Mouse (Mus musculus) small intestine, adult 2 months (tissue): ENCODE measurements around the gene Foxm1.
"Not testable (repeated sequence)": the region's sequence is repeated elsewhere in the genome, so short reads cannot be mapped to it uniquely, and the experiment has no call there.

Source experiments
- CTCF ChIP-seq: fragments of 200-500 bp; IDR thresholded peaks from 2 replicates; pipeline ENCODE4 v1.5.1; 2012; ENCODE audit warnings: low read depth, mild to moderate bottlenecking, control low read depth, inconsistent platforms, low read length, moderate library complexity, mixed read lengths; ENCODE audit not compliant: insufficient replicate concordance, insufficient read length; ENCODE audit errors: extremely low read depth
- POLR2A ChIP-seq: fragments of 200-500 bp; IDR thresholded peaks from 2 replicates; pipeline ENCODE4 v1.6.1; 2012; ENCODE audit warnings: low read depth, mild to moderate bottlenecking, control low read depth, inconsistent platforms, low read length, moderate library complexity

DNA sequence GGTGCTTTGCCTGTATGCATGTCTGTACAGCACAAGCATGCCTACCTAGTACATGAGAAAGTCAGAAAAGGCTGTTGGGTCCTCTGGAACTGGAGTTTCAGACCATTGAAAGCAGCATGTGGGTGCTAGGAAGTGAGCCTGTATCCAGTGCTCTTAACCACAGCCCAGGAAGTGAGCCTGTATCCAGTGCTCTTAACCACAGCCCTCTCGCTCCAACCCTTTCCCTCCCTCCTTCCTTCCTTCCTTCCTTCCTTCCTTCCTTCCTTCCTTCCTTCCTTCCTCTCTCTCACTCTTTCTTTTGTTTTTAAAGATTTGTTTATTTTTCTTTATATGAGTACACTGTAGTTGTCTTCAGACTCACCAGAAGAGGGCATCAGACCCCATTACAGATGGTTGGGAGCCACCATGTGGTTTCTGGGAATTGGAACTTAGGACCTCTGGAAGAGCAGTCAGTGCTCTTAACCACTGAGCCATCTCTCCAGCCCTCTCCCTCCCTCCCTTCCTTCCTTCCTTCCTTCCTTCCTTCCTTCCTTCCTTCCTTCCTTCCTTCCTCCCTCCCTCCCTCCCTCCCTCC lies 17.9 kb downstream of the Foxm1 start:
- TF ChIP-seq CTCF, POLR2A: not testable (repeated sequence)
